Mouse (Mus musculus): ENCODE data around the gene Pip4k2c. TPM values are rescaled to one million over a fixed set of nuclear protein-coding genes. Genes with fewer than 3 reads are reported as not detected.

The Pip4k2c gene
- polyA plus RNA-seq, 1 experiment from 2014 or later = 27.3 TPM

DNA sequence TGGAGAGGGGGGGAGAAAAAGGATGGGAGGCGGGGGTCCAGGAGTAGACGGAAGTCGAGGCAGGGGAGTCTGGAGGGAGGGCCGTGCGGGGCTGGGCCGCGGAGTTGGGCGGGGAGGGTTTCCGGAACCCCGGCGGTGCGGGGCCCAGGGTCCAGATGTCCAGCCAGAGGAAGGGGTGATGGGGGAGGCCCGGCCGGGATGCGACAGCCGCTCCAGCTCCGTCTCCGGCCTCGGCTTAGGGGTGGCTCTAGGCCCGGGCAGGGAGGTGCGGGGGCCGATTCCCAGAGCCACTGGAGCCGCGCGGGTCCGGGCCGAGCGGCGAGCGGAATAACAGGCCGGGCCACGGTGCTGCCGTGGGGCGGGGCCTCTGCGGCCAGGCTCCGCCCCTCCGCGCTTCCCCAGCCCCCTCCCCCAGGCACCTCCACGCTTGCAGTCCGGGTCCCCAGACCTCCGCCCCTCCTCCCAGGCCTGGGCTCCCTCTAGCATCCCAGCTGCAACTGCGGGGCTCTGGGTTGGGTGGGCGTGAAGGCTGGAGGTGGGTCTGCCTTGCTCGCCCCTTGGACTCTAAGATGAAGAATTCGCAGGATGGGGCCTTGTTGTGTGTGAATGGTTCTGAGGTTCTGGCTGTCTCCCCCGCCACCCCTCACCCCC lies 22.8 kb downstream of the Pip4k2c start:
- Histone ChIP-seq H3K4me3 (replicated peaks) (peak overlapping the region; percentile 76), H3K27ac (peak overlapping the region; percentile 96), H3K36me3 (peaks cover 62% of the 10 kb centered on the region)

DNA sequence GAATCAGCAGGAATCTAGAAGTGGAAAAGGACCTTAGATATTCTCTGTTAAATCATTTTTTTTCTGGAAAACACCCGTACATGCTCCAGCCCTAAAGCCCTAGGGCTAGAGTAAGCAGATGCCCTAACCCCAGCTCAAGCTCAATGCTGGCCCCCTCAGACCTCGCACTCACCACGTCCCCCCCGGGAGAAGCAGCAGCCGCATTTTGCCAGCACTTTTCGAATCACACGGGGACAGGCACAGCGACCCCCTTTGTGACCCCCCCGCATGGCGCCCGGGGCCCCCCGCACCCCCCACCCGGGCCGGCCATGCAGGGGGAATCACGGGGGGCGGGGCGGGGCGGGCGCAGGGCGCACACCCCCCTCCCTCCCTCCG lies 23.3 kb downstream of the Pip4k2c start:
- Histone ChIP-seq H3K4me3 (replicated peaks) (peak overlapping the region; percentile 76), H3K4me2 (peak overlapping the region; percentile 98), H3K27me3 (peaks cover 11% of the 10 kb centered on the region; the same call in 1 of the 2 replicates), H3K27ac (peak overlapping the region; percentile 96), H3K9me3 (peaks cover 5% of the 10 kb centered on the region; the same call in 1 of the 2 replicates), H3K4me1 (replicated peaks) (peaks cover 57% of the 10 kb centered on the region), H3K9ac (replicated peaks) (peak overlapping the region; percentile 93), H3K36me3 (peaks cover 63% of the 10 kb centered on the region)
- 1% methylated on average over 20 of the region's 21 CpGs for WGBS
- ATAC-seq (ENCODE audit: insufficient number of reproducible peaks, insufficient read depth, low FRiP score, low TSS enrichment, low read depth) = peak; percentile 16; the same call in 1 of the 2 replicates

More for the DNA sequence above, 22.8 kb downstream of the Pip4k2c start:
- peaks cover 5% of the 10 kb centered on the region; the same call in 1 of the 2 replicates for H3K9me3 ChIP-seq
- peaks cover 7% of the 10 kb centered on the region; the same call in 1 of the 2 replicates for H3K27me3 ChIP-seq
- WGBS = under 1% methylated on average over 42 of the region's 46 CpGs
- H3K9ac ChIP-seq (replicated peaks) = peak overlapping the region; percentile 93
- ATAC-seq (ENCODE audit: insufficient number of reproducible peaks, insufficient read depth, low FRiP score, low TSS enrichment, low read depth) = peak; percentile 85
- peaks cover 57% of the 10 kb centered on the region for H3K4me1 ChIP-seq (replicated peaks)
- H3K4me2 ChIP-seq = peak overlapping the region; percentile 98

DNA sequence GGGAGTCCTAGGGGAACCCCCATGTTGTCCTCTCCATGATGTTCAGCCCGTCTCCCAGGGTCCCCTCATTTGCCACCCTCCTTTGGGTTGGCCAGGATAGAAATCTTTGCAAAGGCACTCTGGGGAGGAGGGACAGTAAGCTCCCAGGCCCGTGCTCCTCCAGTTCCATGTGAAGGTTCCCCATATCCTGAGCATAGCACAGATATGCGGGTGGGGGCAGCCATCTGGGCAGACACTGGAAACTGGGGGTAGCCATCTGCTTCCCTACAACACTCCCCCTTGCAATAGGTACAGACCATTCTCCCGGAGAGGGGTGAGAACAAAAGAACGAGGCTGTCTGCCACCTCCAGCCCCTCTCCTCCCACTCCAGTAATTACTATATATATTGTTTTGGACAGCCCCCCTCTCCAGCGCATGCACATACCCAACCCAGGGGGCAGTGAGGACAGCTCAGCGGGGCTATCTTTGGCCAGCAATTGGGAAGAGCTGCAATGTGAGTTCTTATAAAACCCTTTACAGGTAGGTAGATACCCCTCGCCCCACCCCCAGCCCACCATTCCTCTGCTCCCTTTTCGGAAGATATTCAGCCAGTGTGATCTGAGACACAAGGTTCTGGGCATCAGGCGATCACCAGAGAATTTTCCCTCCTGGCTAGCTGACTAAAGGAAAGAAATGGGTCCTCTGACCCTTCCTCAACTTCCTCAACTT lies 23.9 kb downstream of the Pip4k2c start:
- ATAC-seq (ENCODE audit: insufficient number of reproducible peaks, insufficient read depth, low FRiP score, low TSS enrichment, low read depth) = no peak
- 42% methylated on average over 10 of the region's 10 CpGs for WGBS
- H3K27me3 ChIP-seq = peaks cover 12% of the 10 kb centered on the region; the same call in 1 of the 2 replicates
- H3K4me3 ChIP-seq (replicated peaks) = peak overlapping the region; percentile 76
- H3K27ac ChIP-seq = peak overlapping the region; percentile 96
- peaks cover 5% of the 10 kb centered on the region; the same call in 1 of the 2 replicates for H3K9me3 ChIP-seq
- H3K4me2 ChIP-seq = peak overlapping the region; percentile 98
- peak overlapping the region; percentile 93 for H3K9ac ChIP-seq (replicated peaks)
- H3K36me3 ChIP-seq = peaks cover 63% of the 10 kb centered on the region
- H3K4me1 ChIP-seq (replicated peaks) = peaks cover 51% of the 10 kb centered on the region

DNA sequence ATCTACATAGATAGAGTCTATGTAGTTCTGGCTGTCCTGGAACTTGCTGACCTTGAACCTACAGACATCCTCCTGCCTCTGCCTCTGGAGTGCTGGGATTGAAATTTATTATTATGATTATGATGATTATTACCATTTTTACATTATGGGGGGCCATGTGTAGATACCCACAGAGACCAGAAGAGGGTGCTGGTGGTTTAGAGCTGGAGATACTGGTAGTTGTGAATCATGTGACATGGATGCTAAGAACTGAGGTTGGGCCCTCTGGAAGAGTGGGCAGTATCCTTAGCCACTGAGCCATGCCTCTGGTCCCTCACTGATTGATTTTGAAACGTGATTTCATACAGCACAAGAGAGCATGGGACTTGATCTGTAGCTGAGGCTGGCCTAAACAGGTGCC lies 24.9 kb downstream of the Pip4k2c start:
- Histone ChIP-seq H3K4me1 (replicated peaks) (peaks cover 49% of the 10 kb centered on the region), H3K4me2 (no peak overlapping the region), H3K36me3 (peaks cover 56% of the 10 kb centered on the region), H3K9me3 (peaks cover 5% of the 10 kb centered on the region; the same call in 1 of the 2 replicates), H3K27me3 (peaks cover 20% of the 10 kb centered on the region), H3K27ac (no peak overlapping the region), H3K4me3 (replicated peaks) (no peak overlapping the region), H3K9ac (replicated peaks) (no peak overlapping the region)
- no peak for ATAC-seq (ENCODE audit: insufficient number of reproducible peaks, insufficient read depth, low FRiP score, low TSS enrichment, low read depth)
- 91% methylated on average over 1 of the region's 1 CpGs for WGBS

DNA sequence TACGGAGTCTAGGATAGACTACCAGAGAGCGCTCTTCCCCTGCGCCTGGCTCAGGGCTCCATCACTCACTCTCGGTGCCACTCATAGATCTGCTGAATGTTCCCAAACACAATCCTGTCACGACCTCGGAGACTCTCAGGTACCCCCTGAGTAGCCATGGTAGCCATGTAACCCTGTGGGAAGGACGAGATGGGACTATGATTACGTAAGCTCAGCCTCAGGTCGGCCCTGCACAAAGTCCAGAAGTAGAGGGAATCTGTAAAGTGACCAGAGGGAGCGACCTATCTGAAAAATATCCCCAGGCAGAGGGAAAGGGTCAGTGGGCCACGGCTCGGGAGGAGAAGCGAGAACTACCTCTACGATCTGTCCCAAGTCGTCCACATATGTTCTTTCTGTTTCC lies 25.9 kb downstream of the Pip4k2c start:
- H3K27me3 ChIP-seq = peaks cover 29% of the 10 kb centered on the region
- no peak overlapping the region for H3K4me2 ChIP-seq
- H3K36me3 ChIP-seq = peaks cover 47% of the 10 kb centered on the region
- H3K27ac ChIP-seq = no peak overlapping the region
- H3K4me1 ChIP-seq (replicated peaks) = peaks cover 46% of the 10 kb centered on the region
- peaks cover 5% of the 10 kb centered on the region; the same call in 1 of the 2 replicates for H3K9me3 ChIP-seq
- 83% methylated on average over 15 of the region's 15 CpGs for WGBS
- H3K4me3 ChIP-seq (replicated peaks) = no peak overlapping the region
- ATAC-seq (ENCODE audit: insufficient number of reproducible peaks, insufficient read depth, low FRiP score, low TSS enrichment, low read depth) = no peak
- H3K9ac ChIP-seq (replicated peaks) = no peak overlapping the region

DNA sequence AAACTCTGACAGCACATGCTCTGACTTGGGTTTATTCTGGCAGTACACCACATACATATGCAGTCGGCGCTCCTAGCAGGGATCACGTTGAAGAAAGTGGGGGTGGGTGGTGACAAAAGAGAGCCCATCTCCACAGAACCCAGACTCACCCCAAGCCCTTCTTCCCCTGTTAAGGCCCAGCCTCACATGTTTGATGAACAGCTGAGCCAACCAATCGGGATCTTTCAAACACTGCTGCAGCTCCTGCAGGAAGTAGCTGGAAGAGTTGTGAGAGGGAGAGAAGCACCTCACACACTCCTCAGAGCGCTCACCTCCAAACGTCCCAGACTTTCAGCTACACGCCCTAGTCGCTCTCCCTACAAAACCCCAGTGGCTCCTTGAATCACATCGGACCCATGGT lies 26.3 kb downstream of the Pip4k2c start:
- Histone ChIP-seq H3K9me3 (peaks cover 5% of the 10 kb centered on the region; the same call in 1 of the 2 replicates), H3K4me1 (replicated peaks) (peaks cover 46% of the 10 kb centered on the region), H3K9ac (replicated peaks) (no peak overlapping the region), H3K4me2 (no peak overlapping the region), H3K27me3 (peaks cover 33% of the 10 kb centered on the region), H3K36me3 (peaks cover 45% of the 10 kb centered on the region), H3K4me3 (replicated peaks) (no peak overlapping the region), H3K27ac (no peak overlapping the region)
- no peak for ATAC-seq (ENCODE audit: insufficient number of reproducible peaks, insufficient read depth, low FRiP score, low TSS enrichment, low read depth)
- WGBS = 72% methylated on average over 9 of the region's 9 CpGs

DNA sequence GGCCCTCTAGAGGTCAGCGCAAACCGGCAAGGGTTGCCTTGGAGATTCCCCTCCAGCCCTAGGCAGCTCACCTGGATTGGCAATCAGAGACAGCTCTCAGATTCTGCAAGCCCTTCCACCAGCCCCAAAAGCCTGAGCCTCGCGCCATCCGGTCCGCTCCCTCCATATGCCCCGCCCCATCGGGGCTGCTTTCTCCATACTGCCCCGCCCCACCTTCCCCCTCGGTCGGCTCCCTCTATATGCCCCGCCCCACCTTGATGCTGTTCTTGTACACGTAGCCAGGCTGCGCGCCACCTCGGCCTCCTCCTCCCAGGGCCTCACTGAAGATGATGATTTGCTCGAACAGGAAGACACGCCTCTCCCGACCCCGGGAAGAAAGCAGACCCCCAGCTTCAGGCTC lies 27.6 kb downstream of the Pip4k2c start:
- Histone ChIP-seq H3K36me3 (peaks cover 45% of the 10 kb centered on the region), H3K27ac (no peak overlapping the region), H3K4me2 (peak overlapping the region; percentile 34), H3K4me3 (replicated peaks) (0 out of 2 replicates have a peak overlapping the region, but pooled peaks have one; percentile 7), H3K27me3 (peaks cover 47% of the 10 kb centered on the region), H3K4me1 (replicated peaks) (peaks cover 40% of the 10 kb centered on the region), H3K9me3 (peaks cover 5% of the 10 kb centered on the region; the same call in 1 of the 2 replicates), H3K9ac (replicated peaks) (0 out of 2 replicates have a peak overlapping the region, but pooled peaks have one; percentile 18)
- no peak for ATAC-seq (ENCODE audit: insufficient number of reproducible peaks, insufficient read depth, low FRiP score, low TSS enrichment, low read depth)
- 13% methylated on average over 20 of the region's 20 CpGs for WGBS

DNA sequence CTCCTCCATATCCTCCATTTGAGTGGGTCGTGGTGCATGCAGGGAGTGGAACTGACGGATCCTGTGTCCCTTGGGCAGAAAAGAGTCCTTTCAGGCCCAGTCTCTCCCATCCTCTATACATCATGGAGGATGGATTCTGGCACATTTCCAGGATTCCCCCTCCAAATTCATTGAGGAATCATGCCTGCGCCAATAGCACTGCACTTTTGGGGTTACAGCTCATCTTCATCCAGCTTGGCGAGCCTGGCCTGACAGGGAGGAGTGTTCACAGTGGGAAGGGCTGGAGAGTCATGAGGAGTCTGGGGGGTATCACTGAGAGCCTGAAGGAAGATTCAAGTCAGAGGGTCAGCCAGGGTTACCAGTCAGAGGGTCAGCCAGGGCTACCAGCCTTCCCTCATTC lies 28.8 kb downstream of the Pip4k2c start:
- 93% methylated on average over 4 of the region's 4 CpGs for WGBS

DNA sequence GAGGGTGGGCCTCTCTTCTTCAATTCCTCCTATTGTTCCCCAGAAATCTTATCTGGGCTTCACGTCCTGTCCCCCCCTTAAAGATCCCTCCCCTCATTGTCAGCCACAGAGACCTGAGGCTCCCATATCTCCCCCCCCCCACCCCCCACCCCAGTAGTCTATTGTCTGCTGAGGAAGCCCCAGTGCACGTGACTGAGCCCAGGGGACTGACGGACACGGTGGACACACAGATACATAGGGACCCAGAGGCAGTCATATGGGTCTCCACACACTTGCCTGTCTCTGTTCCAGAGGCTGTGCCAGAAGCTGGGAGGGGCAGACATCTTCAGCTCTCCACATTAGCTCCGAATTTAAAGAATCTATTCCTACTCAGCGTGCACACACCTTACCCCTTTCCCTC lies 29.8 kb downstream of the Pip4k2c start:
- Histone ChIP-seq H3K9me3 (no peaks in the 10 kb centered on the region), H3K4me3 (replicated peaks) (no peak overlapping the region), H3K36me3 (peaks cover 38% of the 10 kb centered on the region), H3K27ac (no peak overlapping the region), H3K4me1 (replicated peaks) (peaks cover 43% of the 10 kb centered on the region), H3K27me3 (peaks cover 69% of the 10 kb centered on the region), H3K9ac (replicated peaks) (no peak overlapping the region), H3K4me2 (no peak overlapping the region)
- 81% methylated on average over 6 of the region's 6 CpGs for WGBS
- ATAC-seq (ENCODE audit: insufficient number of reproducible peaks, insufficient read depth, low FRiP score, low TSS enrichment, low read depth) = no peak

More for the DNA sequence above, 28.8 kb downstream of the Pip4k2c start:
- Histone ChIP-seq H3K4me2 (no peak overlapping the region), H3K9ac (replicated peaks) (no peak overlapping the region), H3K4me3 (replicated peaks) (no peak overlapping the region), H3K27me3 (peaks cover 58% of the 10 kb centered on the region), H3K4me1 (replicated peaks) (peaks cover 44% of the 10 kb centered on the region), H3K36me3 (peaks cover 45% of the 10 kb centered on the region), H3K27ac (no peak overlapping the region), H3K9me3 (peaks cover 5% of the 10 kb centered on the region; the same call in 1 of the 2 replicates)
- no peak for ATAC-seq (ENCODE audit: insufficient number of reproducible peaks, insufficient read depth, low FRiP score, low TSS enrichment, low read depth)

DNA sequence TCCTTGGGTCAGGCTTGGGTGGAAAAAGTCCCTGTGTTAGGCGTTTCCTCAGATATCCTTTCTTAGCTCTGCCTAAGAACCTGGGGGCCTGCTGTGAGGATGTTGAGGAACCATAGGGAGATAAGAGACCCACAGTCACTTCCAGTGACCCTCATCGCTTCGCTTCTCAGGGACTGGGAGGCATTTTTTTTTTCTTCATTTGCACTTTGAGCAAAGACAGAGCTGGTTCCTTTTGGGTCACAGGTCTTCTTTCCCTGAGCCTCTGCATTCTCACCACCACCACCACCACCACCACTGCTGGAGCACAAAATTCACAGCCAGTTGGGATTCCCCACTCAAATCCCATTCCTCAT lies 30.7 kb downstream of the Pip4k2c start:
- Histone ChIP-seq H3K36me3 (peaks cover 29% of the 10 kb centered on the region), H3K9ac (replicated peaks) (no peak overlapping the region), H3K4me2 (peak overlapping the region; percentile 51), H3K4me3 (replicated peaks) (peak overlapping the region; percentile 27), H3K4me1 (replicated peaks) (peaks cover 44% of the 10 kb centered on the region), H3K27me3 (peaks cover 72% of the 10 kb centered on the region), H3K9me3 (no peaks in the 10 kb centered on the region), H3K27ac (no peak overlapping the region)
- ATAC-seq (ENCODE audit: insufficient number of reproducible peaks, insufficient read depth, low FRiP score, low TSS enrichment, low read depth) = no peak
- 22% methylated on average over 3 of the region's 3 CpGs for WGBS

Measured in limb, embryonic 12.5 days (tissue).